Mouse (Mus musculus) small intestine, adult 2 months (tissue): ENCODE results near the gene Rpap3. TPM values are rescaled to one million over a fixed set of nuclear protein-coding genes. Genes with fewer than 3 reads are reported as not detected.
"Not testable (repeated sequence)": the region's sequence is repeated elsewhere in the genome, so short reads cannot be mapped to it uniquely, and the experiment has no call there.

Experiments used
- H3K27ac ChIP-seq: fragments of 200-500 bp; 2 replicates; pipeline ENCODE4 v1.5.1; 2012; ENCODE audit warnings: low read depth, low read length, control low read depth, inconsistent platforms; ENCODE audit not compliant: insufficient read depth
- H3K27me3 ChIP-seq: fragments of 200-500 bp; 2 replicates; pipeline ENCODE4 v1.6.1; 2012; ENCODE audit warnings: mild to moderate bottlenecking, moderate library complexity, low read length, inconsistent platforms; ENCODE audit not compliant: control insufficient read depth, insufficient read depth
- H3K36me3 ChIP-seq: fragments of 200-500 bp; 2 replicates; pipeline ENCODE4 v1.6.1; 2012; ENCODE audit warnings: mild to moderate bottlenecking, low read length, control low read depth, inconsistent platforms; ENCODE audit not compliant: control insufficient read depth, insufficient read depth
- H3K4me1 ChIP-seq: fragments of 200-500 bp; 2 replicates; pipeline ENCODE4 v1.6.1; 2012; ENCODE audit warnings: low read length, inconsistent platforms, mixed read lengths; ENCODE audit not compliant: control insufficient read depth, insufficient read depth, insufficient read length
- H3K4me3 ChIP-seq: fragments of 200-500 bp; 2 replicates; pipeline ENCODE4 v1.5.1; 2012; ENCODE audit warnings: low read depth, mild to moderate bottlenecking, control low read depth, inconsistent platforms, low read length, moderate library complexity
- CTCF ChIP-seq: fragments of 200-500 bp; IDR thresholded peaks from 2 replicates; pipeline ENCODE4 v1.5.1; 2012; ENCODE audit warnings: low read depth, mild to moderate bottlenecking, control low read depth, inconsistent platforms, low read length, moderate library complexity, mixed read lengths; ENCODE audit not compliant: insufficient replicate concordance, insufficient read length; ENCODE audit errors: extremely low read depth
- POLR2A ChIP-seq: fragments of 200-500 bp; IDR thresholded peaks from 2 replicates; pipeline ENCODE4 v1.6.1; 2012; ENCODE audit warnings: low read depth, mild to moderate bottlenecking, control low read depth, inconsistent platforms, low read length, moderate library complexity
- WGBS: fragments of 180-500 bp; shearing (Covaris S2); methylation state at CpG from one replicate; pipeline ENCODE4 v1.1.7; 2018; 5-methylcytosine and 5-hydroxymethylcytosine counted together
- polyA plus RNA-seq: library from polyadenylated mRNA; depleted of rRNA; stranded (reverse); fragments of >200 nt; gene quantifications from 2 replicates; pipeline ENCODE4 v1.2.3, GENCODE M21; 2012

The Rpap3 gene
- polyA plus RNA-seq, 1 experiment: 0.63 TPM

- WGBS: 85% methylated on average over 9 of the region's 9 CpGs
- peaks cover 22% of the 10 kb centered on the region for H3K36me3 ChIP-seq
- no peak for TF ChIP-seq POLR2A
- no peak for TF ChIP-seq CTCF
- no peak overlapping the region for H3K27ac ChIP-seq
- no peak overlapping the region for H3K4me3 ChIP-seq
- H3K27me3 ChIP-seq: no peaks in the 10 kb centered on the region
- no peaks in the 10 kb centered on the region for H3K4me1 ChIP-seq
Measured at GRCm38 (mm10) chr15:97672211-97672765, 33.3 kb downstream of the Rpap3 start.

GRCm38 (mm10) chr15:97670554-97670953 is 35.1 kb downstream of the Rpap3 start:
- Histone ChIP-seq H3K27me3 (no peaks in the 10 kb centered on the region), H3K4me1 (no peaks in the 10 kb centered on the region), H3K36me3 (peaks cover 11% of the 10 kb centered on the region), H3K27ac (no peak overlapping the region), H3K4me3 (no peak overlapping the region)
- 68% methylated on average over 6 of the region's 6 CpGs for WGBS
- TF ChIP-seq CTCF: no peak

GRCm38 (mm10) chr15:97668158-97668877 is 37.3 kb downstream of the Rpap3 start:
- not testable (repeated sequence) for H3K36me3 ChIP-seq, H3K27ac ChIP-seq, H3K27me3 ChIP-seq, H3K4me1 ChIP-seq, H3K4me3 ChIP-seq
- 58% methylated on average over 17 of the region's 17 CpGs for WGBS

- Histone ChIP-seq H3K4me1 (no peaks in the 10 kb centered on the region; the same call in 1 of the 2 replicates), H3K27me3 (no peaks in the 10 kb centered on the region), H3K36me3 (no peaks in the 10 kb centered on the region), H3K4me3 (no peak overlapping the region), H3K27ac (no peak overlapping the region)
- TF ChIP-seq POLR2A: no peak
- TF ChIP-seq CTCF: peak; percentile 81; the same call in 1 of the 2 replicates
- WGBS: 18% methylated on average over 7 of the region's 7 CpGs
Measured at GRCm38 (mm10) chr15:97667437-97667836, 38.2 kb downstream of the Rpap3 start.

GRCm38 (mm10) chr15:97666457-97666770 is 39.2 kb downstream of the Rpap3 start:
- Histone ChIP-seq H3K4me1 (no peaks in the 10 kb centered on the region; the same call in 1 of the 2 replicates), H3K4me3 (no peak overlapping the region), H3K36me3 (no peaks in the 10 kb centered on the region), H3K27me3 (no peaks in the 10 kb centered on the region), H3K27ac (no peak overlapping the region)
- no peak for TF ChIP-seq CTCF
- no peak for TF ChIP-seq POLR2A
- WGBS: 90% methylated on average over 10 of the region's 10 CpGs

GRCm38 (mm10) chr15:97665770-97666456 is 39.7 kb downstream of the Rpap3 start:
- H3K27me3 ChIP-seq: no peaks in the 10 kb centered on the region
- no peak overlapping the region for H3K4me3 ChIP-seq
- 66% methylated on average over 25 of the region's 25 CpGs for WGBS
- no peaks in the 10 kb centered on the region; the same call in 1 of the 2 replicates for H3K4me1 ChIP-seq
- no peak overlapping the region for H3K27ac ChIP-seq
- H3K36me3 ChIP-seq: no peaks in the 10 kb centered on the region
- TF ChIP-seq POLR2A (no peak), CTCF (no peak)

GRCm38 (mm10) chr15:97664981-97665668 is 40.5 kb downstream of the Rpap3 start:
- H3K4me1 ChIP-seq: no peaks in the 10 kb centered on the region; the same call in 1 of the 2 replicates
- H3K27me3 ChIP-seq: no peaks in the 10 kb centered on the region
- H3K27ac ChIP-seq: no peak overlapping the region
- 62% methylated on average over 16 of the region's 16 CpGs for WGBS
- H3K36me3 ChIP-seq: no peaks in the 10 kb centered on the region
- no peak overlapping the region for H3K4me3 ChIP-seq
- peak; percentile 45; the same call in 1 of the 2 replicates for TF ChIP-seq CTCF
- TF ChIP-seq POLR2A: no peak
